Mouse (Mus musculus): ENCODE measurements around the gene Prkar2b. TPM values are rescaled to one million over a fixed set of nuclear protein-coding genes. Genes with fewer than 3 reads are reported as not detected.
A peak's percentile ranks its signal among the peaks of the same experiment; 100 is the strongest.

Gene Prkar2b
- polyA plus RNA-seq (2015; fragmentation: Nextera tagmentation; extraction: Ambion mirVana): 16.3 and 17.9 TPM in 2 replicates

DNA sequence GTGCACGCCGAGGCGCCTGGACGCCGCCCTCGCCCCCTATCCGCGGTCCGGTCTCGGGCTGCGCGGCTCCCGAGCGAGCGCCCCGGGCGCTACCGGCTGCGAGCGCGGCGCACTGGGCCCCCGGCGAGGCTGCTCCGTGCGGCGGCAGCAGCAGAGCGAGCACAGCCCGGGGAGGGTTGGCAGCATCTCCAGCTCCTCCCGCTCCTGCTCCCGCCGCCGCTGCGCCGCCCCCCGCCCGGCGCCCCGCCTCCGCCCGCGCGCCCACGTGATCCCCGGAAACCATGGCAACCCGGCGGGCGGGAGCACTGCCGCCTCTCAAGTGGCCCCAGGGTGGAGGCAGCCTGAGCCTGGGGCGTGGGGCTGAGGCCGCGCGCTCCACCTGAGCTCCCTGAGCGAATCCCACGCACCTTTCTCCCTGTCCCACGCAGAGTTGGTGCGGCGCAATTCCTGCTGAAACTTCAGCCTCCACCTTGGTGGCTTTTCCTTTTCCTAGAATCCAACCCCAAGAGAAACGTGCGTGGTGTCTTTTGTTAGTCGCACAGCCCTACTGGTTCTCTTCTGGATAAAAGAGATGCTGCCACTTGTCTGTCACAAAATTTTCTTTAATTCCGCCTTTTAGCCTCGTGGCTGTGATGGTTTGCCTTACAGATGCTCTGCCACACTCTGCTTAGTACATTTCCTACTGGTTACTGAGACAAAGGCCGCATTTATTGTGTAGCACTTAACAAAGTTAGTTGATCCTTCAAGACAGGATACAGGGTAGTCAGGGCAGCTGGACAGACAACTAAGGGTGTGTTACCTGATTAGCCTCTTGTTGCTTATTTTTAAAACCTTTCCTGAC lies at the start of gene Prkar2b:
Prkar2b (minus strand) TSS at position 207 of the 841 bp plus-strand sequence.
- Histone ChIP-seq H3K9me3 (ENCODE audit: control insufficient read depth, low read length) (no peaks in the 10 kb centered on the region), H3K4me2 (replicated peaks; ENCODE audit: low read depth) (peak within 1 kb of the TSS; percentile 94), H3K4me3 (ENCODE audit: low read depth, low read length) (peak within 1 kb of the TSS; percentile 66), H3K27ac (replicated peaks) (peak within 1 kb of the TSS; percentile 84), H3K36me3 (ENCODE audit: control insufficient read depth, insufficient read depth, low read length) (no peaks in the 10 kb centered on the region), H3K27me3 (ENCODE audit: control insufficient read depth, insufficient read depth, low read length) (no peaks in the 10 kb centered on the region), H3K9ac (ENCODE audit: low read length) (peak within 1 kb of the TSS; percentile 73), H3K4me1 (replicated peaks; ENCODE audit: control insufficient read depth, insufficient read depth) (no peaks in the 10 kb centered on the region)
- peak; percentile 95 for ATAC-seq (ENCODE audit: low FRiP score, low TSS enrichment)
- peak; percentile 94 for DNase-seq (ENCODE audit: low spot score)
- TF ChIP-seq CTCF (IDR thresholded peaks at IDR 0.05; ENCODE audit: low read depth) (no peak), EP300 (optimal IDR thresholded peaks at IDR 0.05) (no peak)
- whole genome bisulfite sequencing: 2% methylated on average over 47 of the region's 64 CpGs

DNA sequence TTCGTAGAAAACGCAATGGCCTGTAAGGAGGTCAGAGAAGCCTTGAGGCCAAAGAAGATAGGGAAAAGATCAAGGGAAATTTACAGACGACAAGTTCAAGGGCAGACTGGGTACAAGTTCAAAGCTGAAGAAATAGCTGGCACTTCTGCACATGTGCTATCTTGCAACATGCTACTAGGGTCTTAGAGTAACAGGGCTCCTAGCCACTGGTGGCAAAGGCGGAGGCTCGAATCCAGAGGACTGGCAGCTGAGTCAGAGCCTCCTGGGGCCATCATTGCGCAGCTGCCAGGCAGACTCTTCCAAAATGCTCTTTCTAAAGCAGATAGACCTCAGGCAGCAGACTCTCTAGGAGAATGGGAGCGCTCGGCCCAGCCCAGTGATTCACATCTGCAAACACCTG lies 48.1 kb upstream of the Prkar2b start:
- WGBS: 81% methylated on average over 8 of the region's 8 CpGs
- Histone ChIP-seq H3K4me2 (replicated peaks; ENCODE audit: low read depth) (no peak overlapping the region), H3K9ac (ENCODE audit: low read length) (no peak overlapping the region), H3K36me3 (ENCODE audit: control insufficient read depth, insufficient read depth, low read length) (no peaks in the 10 kb centered on the region), H3K27ac (replicated peaks) (no peak overlapping the region), H3K4me3 (ENCODE audit: low read depth, low read length) (no peak overlapping the region), H3K27me3 (ENCODE audit: control insufficient read depth, insufficient read depth, low read length) (no peaks in the 10 kb centered on the region), H3K9me3 (ENCODE audit: control insufficient read depth, low read length) (no peaks in the 10 kb centered on the region), H3K4me1 (replicated peaks; ENCODE audit: control insufficient read depth, insufficient read depth) (0 out of 2 replicates have a peak, but pooled peaks cover 2% of the 10 kb centered on the region)
- no peak for ATAC-seq (ENCODE audit: low FRiP score, low TSS enrichment)
- TF ChIP-seq EP300 (optimal IDR thresholded peaks at IDR 0.05) (no peak), CTCF (IDR thresholded peaks at IDR 0.05; ENCODE audit: low read depth) (no peak)
- no peak for DNase-seq (ENCODE audit: low spot score)

DNA sequence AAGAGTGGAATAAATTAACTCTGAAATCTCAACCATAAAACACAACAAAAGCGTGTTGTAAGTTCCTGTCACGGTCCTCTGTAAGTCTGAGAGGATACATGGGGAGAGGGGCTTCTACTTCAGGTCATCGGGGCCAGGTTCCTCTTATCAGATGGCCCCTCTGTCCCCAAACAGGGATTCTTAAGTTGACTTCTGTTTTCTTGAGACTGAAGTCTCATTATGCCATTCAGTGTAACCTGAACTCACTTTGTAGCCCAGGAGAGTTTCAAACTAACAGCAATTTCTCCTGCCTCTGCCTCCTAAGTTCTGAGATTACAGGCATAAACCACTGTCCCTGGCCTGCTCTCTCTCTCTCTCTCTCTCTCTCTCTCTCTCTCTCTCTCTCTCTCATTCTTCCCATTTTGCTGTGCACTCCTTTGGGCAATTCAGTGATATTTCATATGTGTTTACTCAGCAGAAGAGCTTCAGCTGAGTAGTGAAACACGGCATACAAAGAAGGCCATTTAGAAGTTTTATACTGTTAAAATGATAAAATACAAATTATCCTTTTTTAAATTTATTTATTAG lies 43.9 kb upstream of the Prkar2b start:
- no peak overlapping the region for H3K27ac ChIP-seq (replicated peaks)
- no peaks in the 10 kb centered on the region for H3K9me3 ChIP-seq (ENCODE audit: control insufficient read depth, low read length)
- no peak overlapping the region for H3K9ac ChIP-seq (ENCODE audit: low read length)
- no peaks in the 10 kb centered on the region for H3K4me1 ChIP-seq (replicated peaks; ENCODE audit: control insufficient read depth, insufficient read depth)
- H3K36me3 ChIP-seq (ENCODE audit: control insufficient read depth, insufficient read depth, low read length): no peaks in the 10 kb centered on the region
- no peak overlapping the region for H3K4me2 ChIP-seq (replicated peaks; ENCODE audit: low read depth)
- DNase-seq (ENCODE audit: low spot score) (no peak), ATAC-seq (ENCODE audit: low FRiP score, low TSS enrichment) (no peak)
- no peak overlapping the region for H3K4me3 ChIP-seq (ENCODE audit: low read depth, low read length)
- WGBS: 62% methylated on average over 4 of the region's 4 CpGs
- TF ChIP-seq CTCF (IDR thresholded peaks at IDR 0.05; ENCODE audit: low read depth) (no peak), EP300 (optimal IDR thresholded peaks at IDR 0.05) (no peak)
- H3K27me3 ChIP-seq (ENCODE audit: control insufficient read depth, insufficient read depth, low read length): no peaks in the 10 kb centered on the region

DNA sequence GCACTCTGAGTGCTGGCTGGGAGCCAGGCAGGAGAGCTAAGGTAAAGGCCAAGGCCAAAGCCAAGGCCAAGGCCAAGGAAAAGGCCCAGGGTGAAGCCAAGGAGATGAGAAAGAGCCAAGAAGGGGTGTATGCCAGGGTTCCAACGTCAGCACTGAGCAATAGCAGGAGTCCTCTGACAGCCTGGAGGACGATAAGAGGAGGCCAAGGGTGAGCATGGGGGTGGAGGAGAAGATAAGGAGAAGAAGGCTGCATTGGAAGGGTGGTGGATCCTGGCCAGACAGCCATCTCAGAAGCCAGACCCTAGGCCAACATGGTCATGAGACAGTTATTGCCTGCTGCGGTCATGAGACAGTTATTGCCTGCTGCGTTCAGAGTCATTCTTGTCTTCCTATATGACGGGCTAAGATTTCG lies 43.4 kb upstream of the Prkar2b start:
- H3K4me3 ChIP-seq (ENCODE audit: low read depth, low read length): no peak overlapping the region
- DNase-seq (ENCODE audit: low spot score): no peak
- no peaks in the 10 kb centered on the region for H3K9me3 ChIP-seq (ENCODE audit: control insufficient read depth, low read length)
- TF ChIP-seq EP300 (optimal IDR thresholded peaks at IDR 0.05) (no peak), CTCF (IDR thresholded peaks at IDR 0.05; ENCODE audit: low read depth) (no peak)
- H3K36me3 ChIP-seq (ENCODE audit: control insufficient read depth, insufficient read depth, low read length): no peaks in the 10 kb centered on the region
- no peak overlapping the region for H3K27ac ChIP-seq (replicated peaks)
- no peak overlapping the region for H3K9ac ChIP-seq (ENCODE audit: low read length)
- H3K4me2 ChIP-seq (replicated peaks; ENCODE audit: low read depth): no peak overlapping the region
- H3K27me3 ChIP-seq (ENCODE audit: control insufficient read depth, insufficient read depth, low read length): no peaks in the 10 kb centered on the region
- H3K4me1 ChIP-seq (replicated peaks; ENCODE audit: control insufficient read depth, insufficient read depth): no peaks in the 10 kb centered on the region
- ATAC-seq (ENCODE audit: low FRiP score, low TSS enrichment): no peak
- 76% methylated on average over 6 of the region's 6 CpGs for WGBS

DNA sequence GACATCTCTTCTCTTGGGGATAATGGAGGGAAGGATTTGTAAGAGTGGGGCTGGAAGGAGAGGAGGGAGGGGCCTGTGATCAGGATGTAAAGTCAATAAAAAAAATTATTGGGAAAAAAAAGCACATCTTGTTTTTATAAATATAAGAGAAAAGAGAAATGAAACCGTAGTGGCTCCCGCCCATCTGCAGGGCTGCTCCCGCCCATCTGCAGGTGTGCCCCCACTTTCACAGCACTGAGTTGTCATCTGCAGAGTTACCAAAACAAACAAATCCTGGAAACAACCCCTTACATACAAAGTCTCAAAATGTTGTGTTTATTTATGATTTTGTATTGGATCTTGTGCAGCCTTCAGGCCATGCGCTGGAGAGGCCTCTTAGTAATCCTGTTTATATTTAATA lies 40.2 kb upstream of the Prkar2b start:
- no peak for ATAC-seq (ENCODE audit: low FRiP score, low TSS enrichment)
- H3K27ac ChIP-seq (replicated peaks): no peak overlapping the region

DNA sequence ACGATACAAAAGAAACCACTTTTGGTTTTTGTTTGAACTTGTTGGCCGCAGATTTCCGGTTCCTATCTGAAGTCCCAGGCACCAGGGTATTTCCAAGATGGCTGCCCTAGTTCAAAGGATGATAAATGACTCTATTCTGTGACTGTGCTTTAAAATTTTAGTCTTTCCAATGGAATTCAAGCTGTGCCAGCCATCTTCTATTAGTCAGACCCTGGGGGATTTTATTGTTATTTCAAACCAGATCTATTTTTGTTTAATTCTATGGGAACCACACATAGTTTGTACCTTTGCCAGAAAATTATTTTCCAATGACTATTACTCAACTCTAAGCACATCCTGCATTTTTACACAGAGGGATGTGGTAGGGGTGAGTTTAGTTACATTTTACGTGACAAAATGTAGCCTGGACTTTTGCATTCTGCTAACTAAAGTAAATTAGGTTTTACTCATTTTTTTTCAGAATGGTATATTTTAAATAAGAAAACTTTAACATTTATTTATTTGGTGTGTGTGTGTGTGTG lies 38.6 kb upstream of the Prkar2b start:
- Histone ChIP-seq H3K36me3 (ENCODE audit: control insufficient read depth, insufficient read depth, low read length) (no peaks in the 10 kb centered on the region), H3K27me3 (ENCODE audit: control insufficient read depth, insufficient read depth, low read length) (no peaks in the 10 kb centered on the region), H3K4me3 (ENCODE audit: low read depth, low read length) (no peak overlapping the region), H3K9ac (ENCODE audit: low read length) (no peak overlapping the region), H3K9me3 (ENCODE audit: control insufficient read depth, low read length) (no peaks in the 10 kb centered on the region), H3K4me2 (replicated peaks; ENCODE audit: low read depth) (no peak overlapping the region), H3K4me1 (replicated peaks; ENCODE audit: control insufficient read depth, insufficient read depth) (no peaks in the 10 kb centered on the region), H3K27ac (replicated peaks) (no peak overlapping the region)
- DNase-seq (ENCODE audit: low spot score) (no peak), ATAC-seq (ENCODE audit: low FRiP score, low TSS enrichment) (no peak)
- WGBS: 53% methylated on average over 4 of the region's 4 CpGs
- TF ChIP-seq EP300 (optimal IDR thresholded peaks at IDR 0.05): no peak
- TF ChIP-seq CTCF (IDR thresholded peaks at IDR 0.05; ENCODE audit: low read depth): no peak

More for the DNA sequence above, 40.2 kb upstream of the Prkar2b start:
- 84% methylated on average over 4 of the region's 4 CpGs for WGBS
- TF ChIP-seq EP300 (optimal IDR thresholded peaks at IDR 0.05) (no peak), CTCF (IDR thresholded peaks at IDR 0.05; ENCODE audit: low read depth) (no peak)
- DNase-seq (ENCODE audit: low spot score): no peak
- no peak overlapping the region for H3K4me2 ChIP-seq (replicated peaks; ENCODE audit: low read depth)
- H3K4me3 ChIP-seq (ENCODE audit: low read depth, low read length): no peak overlapping the region
- no peaks in the 10 kb centered on the region for H3K4me1 ChIP-seq (replicated peaks; ENCODE audit: control insufficient read depth, insufficient read depth)
- H3K27me3 ChIP-seq (ENCODE audit: control insufficient read depth, insufficient read depth, low read length): no peaks in the 10 kb centered on the region
- no peaks in the 10 kb centered on the region for H3K9me3 ChIP-seq (ENCODE audit: control insufficient read depth, low read length)
- no peaks in the 10 kb centered on the region for H3K36me3 ChIP-seq (ENCODE audit: control insufficient read depth, insufficient read depth, low read length)
- no peak overlapping the region for H3K9ac ChIP-seq (ENCODE audit: low read length)
